Mouse (Mus musculus): ENCODE data around the gene Cd38.

The Cd38 gene

DNA sequence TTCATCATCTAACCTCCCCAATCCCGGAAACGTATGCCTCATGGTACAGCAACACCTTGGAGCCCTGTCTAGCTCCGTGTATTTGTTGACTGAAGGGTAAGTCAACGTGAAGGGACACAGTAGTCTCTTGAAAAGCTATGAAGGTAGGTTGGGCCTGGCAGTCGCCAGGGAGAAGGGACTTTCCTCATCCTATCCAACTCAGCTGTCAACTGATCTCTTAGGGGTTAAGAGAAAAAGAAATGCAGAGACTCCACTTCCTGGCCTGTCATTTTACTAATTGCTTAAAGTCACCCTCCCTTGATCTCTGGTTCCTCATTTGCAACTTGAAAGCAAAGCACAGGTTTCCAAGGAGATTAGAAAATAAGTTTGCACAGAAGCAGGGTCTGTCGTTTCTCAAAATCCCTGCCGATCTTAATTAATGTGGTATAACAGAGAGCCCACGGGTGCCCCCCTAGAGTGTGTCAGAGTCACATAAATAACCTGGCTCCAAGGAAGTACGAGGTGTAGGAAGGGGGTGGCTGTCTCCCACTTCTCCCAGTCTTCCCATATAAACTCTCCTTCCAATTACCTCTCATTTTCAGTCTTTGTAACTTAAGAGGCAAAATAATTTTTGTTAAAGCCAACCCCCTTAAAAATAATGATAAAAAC, 79.1 kb downstream of the Cd38 start:
- peak in 1 of 2 experiments; percentile 12 for DNase-seq (ENCODE audit: low spot score in 2 of 2)

DNA sequence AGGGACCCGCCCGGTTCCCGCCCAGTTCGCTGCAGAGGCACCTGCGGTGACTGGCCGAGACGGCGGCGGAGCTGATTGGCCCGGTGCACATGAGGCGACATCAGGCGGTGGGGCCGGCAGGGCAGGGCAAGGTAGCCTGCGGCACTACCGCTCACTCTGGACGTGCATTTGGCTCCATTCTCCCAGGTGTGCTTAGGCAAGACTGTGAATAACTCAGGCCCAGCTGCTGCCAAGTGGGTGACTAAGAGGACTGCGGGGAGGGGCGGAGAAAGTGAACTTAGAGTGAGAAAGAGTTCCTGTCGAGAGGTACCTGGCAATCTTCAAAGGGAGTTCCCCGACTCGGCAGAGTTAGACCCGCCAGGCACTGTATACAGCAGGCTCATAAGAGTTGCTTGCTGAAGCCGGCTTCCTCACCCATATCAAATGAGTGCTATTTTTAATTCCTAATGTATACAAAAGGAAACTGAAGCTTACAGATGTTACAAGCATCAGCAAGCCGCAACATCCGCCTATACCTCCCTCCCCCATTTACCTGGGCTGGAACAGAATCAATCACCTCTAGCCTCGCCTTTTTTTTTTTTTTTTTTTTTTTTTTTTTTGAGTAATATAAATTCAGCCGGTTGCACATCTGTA, 79.9 kb downstream of the Cd38 start:
- peak; percentile 70 to 78 for DNase-seq (ENCODE audit: low spot score in 2 of 2)

DNA sequence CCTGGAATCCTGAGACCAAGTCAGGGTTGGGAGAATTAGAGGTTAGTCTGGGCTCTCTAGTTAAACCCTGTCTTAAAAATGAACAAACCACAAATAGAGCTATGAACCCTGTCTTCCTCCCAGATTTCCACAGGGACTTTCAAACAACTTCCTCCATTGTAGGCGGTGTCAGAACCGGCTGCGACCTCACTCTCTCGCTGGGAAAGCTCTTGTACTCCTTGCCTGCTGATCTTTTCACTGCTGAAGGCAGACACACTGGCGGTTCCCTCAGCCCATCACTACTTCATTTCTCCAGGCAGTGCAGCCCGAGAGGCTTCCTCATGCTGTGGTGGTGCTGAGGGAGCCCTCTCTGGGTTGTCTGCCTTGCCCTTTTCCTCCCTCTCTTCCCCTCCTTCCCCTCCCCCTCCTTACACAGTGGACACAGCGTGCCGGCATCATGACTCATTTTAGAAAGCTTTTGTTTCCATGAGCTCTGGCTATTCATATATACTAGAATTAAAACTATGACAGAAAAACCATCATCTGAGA, 80.5 kb downstream of the Cd38 start:
- peak; percentile 16 for DNase-seq (ENCODE audit: low spot score in 2 of 2)

GRCm38 (mm10) chr5:43953241-43953640, 84.9 kb downstream of the Cd38 start:
- DNase-seq (ENCODE audit: low spot score in 2 of 2): no peak

- DNase-seq (ENCODE audit: low spot score in 2 of 2): no peak
Observed at GRCm38 (mm10) chr5:43959884-43960440, 91.6 kb downstream of the Cd38 start.

GRCm38 (mm10) chr5:43961056-43961455, 92.7 kb downstream of the Cd38 start:
- peak; percentile 27 to 32 for DNase-seq (ENCODE audit: low spot score in 2 of 2)
